Mouse (Mus musculus) heart, embryonic 16.5 days (tissue): ENCODE measurements around the gene Clps. TPM values are rescaled to one million over a fixed set of nuclear protein-coding genes. Genes with fewer than 3 reads are reported as not detected.

ENCODE experiments used
- ATAC-seq: fragments of 200-750 bp; cut with Nextera tagmentation; replicated peaks from 2 replicates; pipeline ENCODE4 v1.8.0; 2017; ENCODE audit warnings: moderate number of reproducible peaks; ENCODE audit not compliant: insufficient read depth, low FRiP score; ENCODE audit errors: extremely low read depth
- H3K27ac ChIP-seq: fragments of 300-500 bp; sonication (generic); 2 replicates; pipeline ENCODE4 v1.5.1; 2014; ENCODE audit warnings: mild to moderate bottlenecking, low read length, control low read depth, moderate library complexity
- H3K27me3 ChIP-seq: fragments of 300-500 bp; sonication (generic); 2 replicates; pipeline ENCODE4 v1.6.1; 2014; ENCODE audit warnings: low read length, mixed read lengths; ENCODE audit not compliant: control insufficient read depth, insufficient read depth
- H3K36me3 ChIP-seq: fragments of 300-500 bp; sonication (generic); 2 replicates; pipeline ENCODE4 v1.6.1; 2014; ENCODE audit not compliant: control insufficient read depth, insufficient read depth
- H3K4me1 ChIP-seq: fragments of 300-500 bp; sonication (generic); 2 replicates; pipeline ENCODE4 v1.6.1; 2014; ENCODE audit warnings: low read length, mixed read lengths; ENCODE audit not compliant: control insufficient read depth, insufficient read depth
- H3K4me2 ChIP-seq: fragments of 300-500 bp; sonication (generic); 2 replicates; pipeline ENCODE4 v1.6.1; 2014; ENCODE audit warnings: low read depth, mild to moderate bottlenecking, control low read depth, low read length
- H3K4me3 ChIP-seq: fragments of 300-500 bp; sonication (generic); 2 replicates; pipeline ENCODE4 v1.5.1; 2014; ENCODE audit warnings: mild to moderate bottlenecking, control low read depth, low read length
- H3K9ac ChIP-seq: fragments of 300-500 bp; sonication (generic); 2 replicates; pipeline ENCODE4 v1.6.1; 2014; ENCODE audit warnings: low read length, control low read depth
- H3K9me3 ChIP-seq: fragments of 300-500 bp; sonication (generic); replicated peaks from 2 replicates; pipeline ENCODE4 v1.6.1; 2016; ENCODE audit warnings: low read length; ENCODE audit not compliant: control insufficient read depth
- WGBS: fragments of 180-500 bp; shearing (Covaris S2); extraction: QIAGEN DNeasy Blood & Tissue Kit; methylation state at CpG from one replicate; pipeline ENCODE4 v1.1.7; 2014; 5-methylcytosine and 5-hydroxymethylcytosine counted together
- microRNA-seq: library from miRNA; unstranded; fragments of <30 nt; microRNA quantifications from one replicate; pipeline ENCODE4, GENCODE M21; 2017
- polyA plus RNA-seq: library from polyadenylated mRNA; unstranded; fragments of >200 nt; fragmentation: Nextera tagmentation; extraction: Ambion mirVana; gene quantifications from 2 replicates; pipeline ENCODE4 v1.2.1, GENCODE M21; 2015

Clps gene
- polyA plus RNA-seq, 1 experiment from 2014 or later, result 2.2 TPM

DNA sequence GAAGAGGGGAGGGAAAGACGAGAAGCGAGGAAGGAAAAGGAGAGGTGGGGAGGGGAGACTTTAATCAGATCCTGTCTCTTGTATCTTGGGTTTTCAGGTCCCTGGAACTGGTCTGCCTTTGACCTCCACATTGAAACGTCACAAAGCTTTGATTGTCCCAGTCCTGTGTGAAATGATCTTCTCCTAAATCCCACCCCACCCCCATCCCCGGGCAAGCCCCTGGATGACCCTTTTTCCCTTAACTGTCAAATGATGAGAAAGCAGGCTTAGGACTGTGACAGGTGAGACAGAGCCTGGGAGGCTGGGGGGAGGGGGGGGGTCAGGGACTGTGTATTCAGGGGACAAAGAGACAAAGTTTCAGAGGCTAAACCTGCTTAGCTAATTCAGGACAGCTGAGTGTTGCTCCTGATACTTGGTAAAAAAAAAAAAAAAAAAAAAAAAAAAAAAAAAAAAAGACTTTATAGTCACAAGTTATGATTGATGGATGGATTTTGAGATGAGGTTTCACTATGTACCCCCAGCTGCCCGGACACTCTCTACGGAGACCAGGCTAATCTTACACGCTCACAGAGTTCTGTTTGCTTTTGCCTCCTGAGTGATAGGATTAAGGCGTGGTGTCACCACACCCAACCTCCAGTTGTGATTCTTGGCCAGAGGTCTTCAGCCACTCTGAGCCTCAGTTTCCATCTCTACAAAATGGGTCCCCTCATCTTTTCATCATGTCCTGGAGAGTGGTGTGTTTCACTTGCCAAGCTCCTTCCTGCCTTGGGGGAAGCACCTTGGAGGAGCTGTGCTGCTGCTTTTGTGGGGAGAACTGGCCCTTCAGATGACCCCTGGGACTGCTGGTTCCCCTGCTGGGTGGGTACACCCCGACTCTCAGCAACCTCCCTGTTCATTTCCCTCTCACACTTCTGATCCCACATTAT is 48.7 kb downstream of the Clps start:
- Histone ChIP-seq H3K4me2 (peak overlapping the region; percentile 58; the same call in 1 of the 2 replicates), H3K27me3 (no peaks in the 10 kb centered on the region), H3K27ac (no peak overlapping the region), H3K4me1 (peaks cover 34% of the 10 kb centered on the region), H3K9me3 (no peaks in the 10 kb centered on the region), H3K36me3 (no peaks in the 10 kb centered on the region), H3K9ac (no peak overlapping the region), H3K4me3 (no peak overlapping the region)
- ATAC-seq, result no peak
- 38% methylated on average over 9 of the region's 9 CpGs for WGBS

- H3K27me3 ChIP-seq, result no peaks in the 10 kb centered on the region
- H3K27ac ChIP-seq, result peak overlapping the region; percentile 44
- WGBS, result 5% methylated on average over 28 of the region's 28 CpGs
These were observed 49.9 kb downstream of the Clps start for GRCm38 (mm10) chr17:28510445-28511342.

More at GRCm38 (mm10) chr17:28510445-28511342, 49.9 kb downstream of the Clps start:
- H3K4me2 ChIP-seq, result peak overlapping the region; percentile 58
- no peaks in the 10 kb centered on the region for H3K9me3 ChIP-seq
- ATAC-seq, result no peak
- H3K4me1 ChIP-seq, result peaks cover 32% of the 10 kb centered on the region
- peak overlapping the region; percentile 32 for H3K4me3 ChIP-seq
- peak overlapping the region; percentile 65 for H3K9ac ChIP-seq
- no peaks in the 10 kb centered on the region for H3K36me3 ChIP-seq

Small RNA genes lying within 50 kb of the gene (microRNA-seq; reads per million reads assigned to microRNA genes)
- gene Gm25195, result not detected
- gene Mir6969, result not detected

Other genes starting within 250 kb of the Clps start
- 17.6 and 21.1 TPM in 2 replicates for gene Fance, start 247.2 kb downstream of the Clps start, polyA plus RNA-seq
- gene Rpl10a, start 232.3 kb downstream of the Clps start, polyA plus RNA-seq, result 279 and 343 TPM in 2 replicates
- 6.2 and 6.4 TPM in 2 replicates for gene Tead3, start 209.9 kb downstream of the Clps start, polyA plus RNA-seq
- gene Tulp1, start 195.5 kb downstream of the Clps start, polyA plus RNA-seq, result 2.1 and 3.1 TPM in 2 replicates
- gene Fkbp5, start 43.2 kb downstream of the Clps start, polyA plus RNA-seq, result 34.9 and 54.5 TPM in 2 replicates
- gene Armc12, start 30.0 kb downstream of the Clps start, polyA plus RNA-seq, result not detected in 2 replicates
- not detected in 2 replicates for gene Clpsl2, start 11.4 kb downstream of the Clps start, polyA plus RNA-seq
- gene Lhfpl5, start 14.9 kb upstream of the Clps start, polyA plus RNA-seq, result 0.14 and 0.39 TPM in 2 replicates
- 44.3 and 44.9 TPM in 2 replicates for gene Srpk1, start 61.9 kb upstream of the Clps start, polyA plus RNA-seq
- 0.19 and 0.47 TPM in 2 replicates for gene Slc26a8, start 129.5 kb upstream of the Clps start, polyA plus RNA-seq
- gene Mapk14, start 130.6 kb upstream of the Clps start, polyA plus RNA-seq, result 29.3 and 31.2 TPM in 2 replicates
- 2.0 TPM in 2 replicates for gene AC170998.1, start 165.3 kb upstream of the Clps start, polyA plus RNA-seq
- gene Mapk13, start 208.5 kb upstream of the Clps start, polyA plus RNA-seq, result 4.3 and 8.8 TPM in 2 replicates
- 6.7 and 7.2 TPM in 2 replicates for gene Brpf3, start 240.3 kb upstream of the Clps start, polyA plus RNA-seq